Mouse (Mus musculus) kidney, postnatal 0 days (tissue): ENCODE results near the gene Gfap. TPM values are rescaled to one million over a fixed set of nuclear protein-coding genes. Genes with fewer than 3 reads are reported as not detected.
A peak's percentile ranks its signal among the peaks of the same experiment; 100 is the strongest.

Source experiments
- ATAC-seq: fragments of 200-750 bp; cut with Nextera tagmentation; replicated peaks from 2 replicates; pipeline ENCODE4 v1.8.0; 2017; ENCODE audit warnings: low read depth, moderate number of reproducible peaks, moderate TSS enrichment, moderate library complexity; ENCODE audit not compliant: low FRiP score
- DNase-seq: peaks from one replicate; pipeline ENCODE4 v3.0.0-alpha.2; 2016; ENCODE audit warnings: low spot score
- H3K27ac ChIP-seq: fragments of 300-500 bp; sonication (generic); 2 replicates; pipeline ENCODE4 v1.5.1; 2014; ENCODE audit warnings: mild to moderate bottlenecking
- H3K27me3 ChIP-seq: fragments of 300-500 bp; sonication (generic); 2 replicates; pipeline ENCODE4 v1.6.1; 2014; ENCODE audit warnings: low read length, mixed read lengths; ENCODE audit not compliant: insufficient read depth
- H3K36me3 ChIP-seq: fragments of 300-500 bp; sonication (generic); 2 replicates; pipeline ENCODE4 v1.6.1; 2014; ENCODE audit warnings: low read length, mixed read lengths; ENCODE audit not compliant: insufficient read depth
- H3K4me1 ChIP-seq: fragments of 300-500 bp; sonication (generic); replicated peaks from 2 replicates; pipeline ENCODE4 v1.6.1; 2014; ENCODE audit warnings: antibody characterized with exemption, low read length, mixed read lengths; ENCODE audit not compliant: insufficient read depth
- H3K4me2 ChIP-seq: fragments of 300-500 bp; sonication (generic); 2 replicates; pipeline ENCODE4 v1.6.1; 2014; ENCODE audit warnings: mild to moderate bottlenecking, low read length, moderate library complexity, mixed read lengths
- H3K4me3 ChIP-seq: fragments of 300-500 bp; sonication (generic); replicated peaks from 2 replicates; pipeline ENCODE4 v1.5.1; 2014; ENCODE audit warnings: low read depth, low read length
- H3K9ac ChIP-seq: fragments of 300-500 bp; sonication (generic); 2 replicates; pipeline ENCODE4 v1.6.1; 2014; ENCODE audit warnings: low read depth, low read length
- H3K9me3 ChIP-seq: fragments of 300-500 bp; sonication (generic); replicated peaks from 2 replicates; pipeline ENCODE4 v1.6.1; 2016; ENCODE audit warnings: low read length, inconsistent platforms, mixed read lengths
- CTCF ChIP-seq: IDR thresholded peaks from 2 replicates; pipeline ENCODE4 v1.5.1; 2016; ENCODE audit warnings: antibody characterized with exemption, low read depth, mild to moderate bottlenecking, moderate library complexity
- WGBS: fragments of 180-500 bp; shearing (Covaris S2); extraction: QIAGEN DNeasy Blood & Tissue Kit; methylation state at CpG from one replicate; pipeline ENCODE4 v1.1.7; 2014; 5-methylcytosine and 5-hydroxymethylcytosine counted together
- polyA plus RNA-seq: library from polyadenylated mRNA; unstranded; fragments of >200 nt; fragmentation: Nextera tagmentation; extraction: Ambion mirVana; gene quantifications from 2 replicates; pipeline ENCODE4 v1.2.1, GENCODE M21; 2015

Gene Gfap
- polyA plus RNA-seq, 1 experiment from 2014 or later: 0.33 TPM

- no peaks in the 10 kb centered on the region for H3K27me3 ChIP-seq
- TF ChIP-seq CTCF: peak; percentile 95
- 3% methylated on average over 43 of the region's 43 CpGs for WGBS
Measured at GRCm38 (mm10) chr11:102893015-102893651, 7.6 kb downstream of the Gfap start.

GRCm38 (mm10) chr11:102890096-102890495 lies 10.6 kb downstream of the Gfap start:
- no peaks in the 10 kb centered on the region for H3K27me3 ChIP-seq
- WGBS: 59% methylated on average over 5 of the region's 5 CpGs
- ATAC-seq (no peak), DNase-seq (no peak)
- H3K9me3 ChIP-seq: no peaks in the 10 kb centered on the region
- no peak overlapping the region for H3K4me3 ChIP-seq
- no peaks in the 10 kb centered on the region for H3K36me3 ChIP-seq
- 0 out of 2 replicates have a peak, but pooled peaks cover 6% of the 10 kb centered on the region for H3K4me1 ChIP-seq
- H3K4me2 ChIP-seq: no peak overlapping the region
- H3K9ac ChIP-seq: no peak overlapping the region
- H3K27ac ChIP-seq: no peak overlapping the region
- TF ChIP-seq CTCF: 0 out of 2 replicates have a peak, but pooled peaks have one; percentile 15

More at GRCm38 (mm10) chr11:102893015-102893651, 7.6 kb downstream of the Gfap start:
- H3K4me3 ChIP-seq: peak overlapping the region; percentile 26
- H3K36me3 ChIP-seq: no peaks in the 10 kb centered on the region
- peak; percentile 93 for DNase-seq
- ATAC-seq: peak; percentile 79
- peak overlapping the region; percentile 50 for H3K9ac ChIP-seq
- no peaks in the 10 kb centered on the region for H3K9me3 ChIP-seq
- H3K4me2 ChIP-seq: peak overlapping the region; percentile 62
- no peak overlapping the region for H3K27ac ChIP-seq
- 0 out of 2 replicates have a peak, but pooled peaks cover 6% of the 10 kb centered on the region for H3K4me1 ChIP-seq

- H3K36me3 ChIP-seq: no peaks in the 10 kb centered on the region
- no peaks in the 10 kb centered on the region for H3K27me3 ChIP-seq
- DNase-seq: no peak
- no peak overlapping the region for H3K4me3 ChIP-seq
- no peak for TF ChIP-seq CTCF
- ATAC-seq: no peak
- H3K27ac ChIP-seq: no peak overlapping the region
- H3K4me2 ChIP-seq: no peak overlapping the region
- H3K9ac ChIP-seq: no peak overlapping the region
- H3K9me3 ChIP-seq: no peaks in the 10 kb centered on the region
- WGBS: 56% methylated on average over 3 of the region's 3 CpGs
- H3K4me1 ChIP-seq: 0 out of 2 replicates have a peak, but pooled peaks cover 1% of the 10 kb centered on the region
Measured at GRCm38 (mm10) chr11:102888135-102888534, 12.6 kb downstream of the Gfap start.

- no peak for TF ChIP-seq CTCF
- WGBS: 87% methylated on average over 5 of the region's 5 CpGs
- Histone ChIP-seq H3K27me3 (no peaks in the 10 kb centered on the region), H3K36me3 (no peaks in the 10 kb centered on the region), H3K4me3 (no peak overlapping the region), H3K4me2 (no peak overlapping the region), H3K9me3 (no peaks in the 10 kb centered on the region), H3K4me1 (no peaks in the 10 kb centered on the region), H3K9ac (no peak overlapping the region), H3K27ac (no peak overlapping the region)
- DNase-seq: no peak
- ATAC-seq: no peak
Measured at GRCm38 (mm10) chr11:102887433-102887832, 13.3 kb downstream of the Gfap start.

GRCm38 (mm10) chr11:102884616-102885219 lies 16.0 kb downstream of the Gfap start, which contains the start of gene Fam187a:
Gene Fam187a (plus strand): TSS chr11:102885169.
- no peak for TF ChIP-seq CTCF
- ATAC-seq: no peak
- no peaks in the 10 kb centered on the region for H3K27me3 ChIP-seq
- 53% methylated on average over 10 of the region's 10 CpGs for WGBS
- no peak within 1 kb of the TSS for H3K4me2 ChIP-seq
- no peak within 1 kb of the TSS for H3K27ac ChIP-seq
- H3K9me3 ChIP-seq: no peaks in the 10 kb centered on the region
- DNase-seq: no peak
- H3K36me3 ChIP-seq: no peaks in the 10 kb centered on the region
- H3K9ac ChIP-seq: no peak within 1 kb of the TSS
- H3K4me3 ChIP-seq: no peak within 1 kb of the TSS
- H3K4me1 ChIP-seq: peaks cover 10% of the 10 kb centered on the region; the same call in 1 of the 2 replicates

GRCm38 (mm10) chr11:102881314-102882198 lies 19.2 kb downstream of the Gfap start:
- peak overlapping the region; percentile 77 for H3K4me3 ChIP-seq
- H3K9ac ChIP-seq: peak overlapping the region; percentile 76
- peaks cover 11% of the 10 kb centered on the region; the same call in 1 of the 2 replicates for H3K4me1 ChIP-seq
- no peaks in the 10 kb centered on the region for H3K27me3 ChIP-seq
- WGBS: 13% methylated on average over 13 of the region's 13 CpGs
- 0 out of 2 replicates have a peak, but pooled peaks cover 12% of the 10 kb centered on the region for H3K36me3 ChIP-seq
- H3K27ac ChIP-seq: 0 out of 2 replicates have a peak overlapping the region, but pooled peaks have one; percentile 83
- no peak for DNase-seq
- no peaks in the 10 kb centered on the region for H3K9me3 ChIP-seq
- TF ChIP-seq CTCF: no peak
- no peak; the same call in 1 of the 2 replicates for ATAC-seq
- peak overlapping the region; percentile 61 for H3K4me2 ChIP-seq
